Mouse (Mus musculus) cerebral cortex, adult 2 months (tissue): ENCODE results near the gene Clec16a.

Experiments used
- WGBS: fragments of 180-500 bp; shearing (Covaris S2); methylation state at CpG from one replicate; pipeline ENCODE4 v1.1.7; 2018; 5-methylcytosine and 5-hydroxymethylcytosine counted together

Clec16a gene

DNA sequence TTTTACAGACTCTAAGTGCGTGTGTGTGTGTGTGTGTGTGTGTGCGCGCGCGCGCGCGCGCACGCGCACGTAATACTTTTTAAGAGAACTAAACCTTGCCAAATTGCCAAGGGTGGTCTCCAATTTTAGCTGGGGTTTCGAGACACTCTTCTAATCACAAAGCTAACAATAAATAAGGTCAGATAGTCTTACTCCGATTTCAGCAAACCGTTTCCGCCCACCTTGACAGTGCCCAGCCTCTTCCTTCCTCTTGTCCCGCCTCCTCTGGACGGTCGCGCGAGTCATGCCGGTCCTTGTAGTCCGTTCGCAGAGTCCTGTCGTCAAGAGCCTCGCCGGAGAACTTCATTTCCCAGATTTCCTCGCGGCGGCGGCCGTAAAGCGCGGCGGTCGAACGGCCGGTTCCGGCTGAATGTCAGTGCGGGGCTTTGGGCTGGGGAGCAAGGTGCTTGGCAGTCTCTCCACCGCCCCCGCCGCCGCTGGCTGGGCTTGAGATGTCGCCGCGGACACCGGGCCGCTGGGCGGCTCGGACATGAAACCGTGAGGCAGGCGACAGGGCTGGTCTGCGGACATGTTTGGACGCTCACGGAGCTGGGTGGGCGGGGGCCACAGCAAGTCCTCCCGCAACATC, at the start of gene Clec16a:
Gene Clec16a, plus strand, starts transcription at position 345 of the 628 bp plus-strand sequence.
- under 1% methylated on average over 58 of the region's 58 CpGs for WGBS

DNA sequence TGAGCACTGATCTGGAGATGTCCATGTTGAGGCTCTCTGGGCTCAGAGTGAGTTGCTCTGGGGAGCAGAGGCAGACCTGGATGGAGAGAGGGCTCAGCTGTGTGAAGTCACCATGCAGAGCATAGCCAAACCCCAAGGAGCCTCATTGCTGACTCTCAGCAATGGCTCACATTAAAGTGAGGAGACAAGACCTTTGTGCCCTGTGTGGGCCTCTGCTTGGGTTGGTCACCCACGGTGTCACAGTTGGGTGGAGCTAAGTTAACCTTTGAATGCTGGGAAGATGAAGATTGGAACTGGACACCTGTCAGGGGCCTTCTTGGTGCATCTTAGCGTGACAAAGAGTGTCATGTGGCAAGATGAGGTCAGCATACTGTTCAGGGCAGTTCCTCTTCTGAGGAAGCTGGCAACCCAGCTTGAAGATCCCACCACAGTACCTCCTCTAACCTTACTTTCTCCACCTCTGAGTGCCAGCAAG, 49.3 kb upstream of the Clec16a start:
- WGBS = 68% methylated on average over 2 of the region's 2 CpGs

DNA sequence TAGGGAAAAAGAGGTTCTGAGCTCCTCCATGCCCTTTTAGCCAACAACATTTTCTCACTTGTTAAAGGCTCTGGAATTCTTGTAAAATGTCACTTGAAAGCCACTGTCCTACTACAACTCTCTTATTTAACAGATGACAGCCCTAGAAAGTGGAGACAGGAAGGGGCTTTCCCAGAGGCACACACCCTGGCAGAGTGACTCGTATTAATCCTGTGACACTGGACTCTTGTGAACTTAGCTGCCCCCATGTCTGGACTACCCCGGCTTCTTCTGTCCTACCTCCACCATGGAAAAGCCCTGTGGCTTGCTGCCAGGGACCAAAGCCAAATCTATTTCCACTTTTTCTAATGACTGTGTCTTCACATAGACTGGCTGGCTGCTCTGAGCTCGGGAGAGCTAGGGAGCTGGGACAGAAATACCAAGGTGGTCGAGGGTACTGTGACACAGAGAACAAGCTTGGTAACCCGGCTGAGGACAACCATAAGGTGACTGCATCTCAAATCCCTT, 47.0 kb upstream of the Clec16a start:
- WGBS = 46% methylated on average over 5 of the region's 5 CpGs

DNA sequence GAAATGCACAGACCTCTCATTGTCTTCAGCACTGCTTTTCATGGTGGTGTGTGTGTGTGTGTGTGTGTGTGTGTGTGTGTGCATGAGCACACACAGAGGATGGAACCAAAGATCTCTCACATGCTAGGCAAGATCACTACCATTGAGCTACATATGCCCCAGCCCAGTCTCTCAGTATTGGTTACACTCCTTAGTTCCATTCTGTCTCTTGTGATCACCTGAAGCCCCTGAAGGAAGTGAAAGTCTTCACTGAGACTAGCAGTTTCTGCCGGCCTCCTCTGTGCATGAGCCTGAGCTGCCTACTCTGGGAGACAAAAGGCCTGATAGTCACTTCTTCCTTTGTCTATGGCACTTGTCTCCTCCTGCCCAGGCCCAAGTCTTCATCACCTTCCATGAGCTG, 46.0 kb upstream of the Clec16a start:
- WGBS = 76% methylated on average over 1 of the region's 1 CpGs

DNA sequence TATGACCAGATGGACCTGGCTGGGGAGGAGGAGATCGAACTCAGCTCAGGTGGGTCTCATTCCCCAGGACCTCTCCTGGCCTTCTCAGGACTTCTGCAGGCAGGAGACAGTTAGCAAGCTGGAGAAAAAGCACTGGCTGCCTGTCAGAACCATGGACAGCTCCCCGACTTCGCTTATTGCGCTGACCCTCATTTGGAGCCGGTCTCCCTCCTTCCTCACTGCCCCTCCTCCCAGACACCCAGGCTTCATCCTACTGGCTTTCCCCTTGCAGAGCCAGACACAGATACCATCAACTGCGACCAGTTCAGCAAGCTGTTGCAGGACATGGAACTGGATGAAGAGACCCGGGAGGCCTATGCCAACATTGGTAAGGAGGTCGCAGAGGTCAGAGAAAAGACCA, 43.3 kb upstream of the Clec16a start:
- WGBS = 31% methylated on average over 8 of the region's 8 CpGs

DNA sequence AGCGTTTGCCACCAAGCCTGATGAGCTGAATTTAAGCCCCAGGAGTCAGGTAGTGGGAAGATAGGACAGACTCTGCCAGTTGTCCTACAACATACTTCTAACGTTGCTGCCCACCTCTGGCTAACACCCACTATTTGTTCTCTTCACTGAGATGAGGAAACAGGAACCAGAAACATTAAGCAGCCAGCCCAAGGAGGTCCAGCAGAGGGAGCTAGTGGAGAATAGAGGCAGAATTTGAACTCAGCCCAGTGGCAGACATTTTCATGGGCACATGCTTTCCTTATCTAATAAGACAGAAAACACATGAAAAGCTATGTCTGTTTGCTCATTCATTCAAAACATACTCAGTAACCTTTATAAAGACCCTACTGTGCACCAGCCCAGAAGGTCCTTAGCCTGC, 42.1 kb upstream of the Clec16a start:
- 45% methylated on average over 2 of the region's 2 CpGs for WGBS

DNA sequence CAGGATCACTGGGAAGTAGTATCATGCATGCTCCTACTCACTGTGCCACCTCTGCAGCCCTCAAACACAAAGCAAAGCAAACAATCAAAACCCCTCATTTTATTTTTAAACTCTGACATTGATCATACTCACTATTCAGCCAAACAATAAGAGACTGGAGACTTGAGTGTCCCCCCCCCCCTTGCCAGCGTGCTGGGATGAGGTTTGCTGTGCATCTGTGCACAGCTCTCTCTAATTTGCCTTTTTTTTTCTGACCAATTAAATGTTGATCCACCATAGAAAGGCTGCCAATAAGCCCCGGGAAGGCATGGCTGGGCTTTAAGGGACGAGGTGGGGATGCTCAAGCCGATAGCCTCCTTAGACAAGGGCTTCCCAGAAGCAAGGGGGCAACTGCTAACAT, 37.7 kb upstream of the Clec16a start:
- WGBS = 41% methylated on average over 4 of the region's 4 CpGs

DNA sequence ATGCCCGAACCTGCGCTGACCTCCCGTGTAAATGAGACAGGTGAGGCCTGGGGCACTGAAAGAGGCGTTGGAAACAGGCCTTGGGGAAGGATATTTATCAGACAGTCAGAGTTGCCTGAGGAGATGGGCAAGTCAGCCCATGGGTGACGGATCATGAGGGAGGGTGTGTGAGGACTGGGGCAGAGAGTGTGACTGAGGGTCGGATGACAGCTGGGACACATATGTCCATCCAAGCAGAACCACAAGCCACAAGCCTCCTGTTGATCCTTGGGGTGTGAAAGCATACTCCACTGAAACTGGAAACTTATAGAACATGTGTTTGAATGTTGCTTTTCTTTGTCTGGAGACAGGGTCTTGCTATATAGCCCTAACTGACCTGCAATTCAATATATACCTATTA, 36.4 kb upstream of the Clec16a start:
- WGBS = 83% methylated on average over 6 of the region's 6 CpGs

DNA sequence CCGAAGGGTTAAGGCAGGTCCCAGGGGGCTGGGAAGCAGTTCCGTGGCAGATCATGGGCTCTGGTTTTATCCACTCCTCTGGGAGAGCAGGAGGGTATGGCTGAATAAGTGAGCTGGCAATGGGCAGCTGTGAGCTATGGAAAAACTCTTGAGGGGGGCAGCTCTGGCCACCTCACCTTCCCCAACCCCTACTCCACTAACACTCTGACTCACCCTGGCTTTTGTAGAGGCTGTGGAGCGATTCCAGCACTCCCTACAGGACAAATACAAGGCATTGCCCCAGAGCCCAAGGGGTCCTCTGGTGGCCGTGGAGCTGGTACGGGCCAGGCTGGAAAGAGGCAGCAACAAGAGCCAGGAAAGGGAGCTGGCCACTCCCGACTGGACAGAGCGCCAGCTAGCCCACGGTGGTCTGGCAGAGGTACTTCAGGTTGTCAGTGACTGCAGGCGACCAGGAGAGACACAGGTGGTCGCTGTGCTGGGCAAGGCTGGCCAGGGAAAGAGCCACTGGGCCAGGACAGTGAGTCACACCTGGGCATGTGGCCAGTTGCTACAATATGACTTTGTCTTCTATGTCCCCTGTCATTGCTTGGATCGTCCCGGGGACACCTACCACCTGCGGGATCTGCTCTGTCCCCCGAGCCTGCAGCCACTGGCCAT, 34.5 kb upstream of the Clec16a start:
- 56% methylated on average over 14 of the region's 14 CpGs for WGBS

DNA sequence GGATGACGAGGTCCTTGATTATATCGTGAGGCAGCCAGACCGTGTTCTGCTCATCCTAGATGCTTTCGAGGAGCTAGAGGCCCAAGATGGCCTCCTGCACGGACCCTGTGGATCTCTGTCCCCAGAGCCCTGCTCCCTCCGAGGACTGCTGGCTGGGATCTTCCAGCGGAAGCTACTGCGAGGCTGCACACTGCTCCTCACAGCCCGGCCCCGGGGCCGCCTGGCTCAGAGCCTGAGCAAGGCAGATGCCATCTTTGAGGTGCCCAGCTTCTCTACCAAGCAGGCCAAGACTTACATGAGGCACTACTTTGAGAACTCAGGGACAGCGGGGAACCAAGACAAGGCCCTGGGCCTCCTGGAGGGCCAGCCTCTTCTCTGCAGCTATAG, 34.0 kb upstream of the Clec16a start:
- 77% methylated on average over 12 of the region's 12 CpGs for WGBS

DNA sequence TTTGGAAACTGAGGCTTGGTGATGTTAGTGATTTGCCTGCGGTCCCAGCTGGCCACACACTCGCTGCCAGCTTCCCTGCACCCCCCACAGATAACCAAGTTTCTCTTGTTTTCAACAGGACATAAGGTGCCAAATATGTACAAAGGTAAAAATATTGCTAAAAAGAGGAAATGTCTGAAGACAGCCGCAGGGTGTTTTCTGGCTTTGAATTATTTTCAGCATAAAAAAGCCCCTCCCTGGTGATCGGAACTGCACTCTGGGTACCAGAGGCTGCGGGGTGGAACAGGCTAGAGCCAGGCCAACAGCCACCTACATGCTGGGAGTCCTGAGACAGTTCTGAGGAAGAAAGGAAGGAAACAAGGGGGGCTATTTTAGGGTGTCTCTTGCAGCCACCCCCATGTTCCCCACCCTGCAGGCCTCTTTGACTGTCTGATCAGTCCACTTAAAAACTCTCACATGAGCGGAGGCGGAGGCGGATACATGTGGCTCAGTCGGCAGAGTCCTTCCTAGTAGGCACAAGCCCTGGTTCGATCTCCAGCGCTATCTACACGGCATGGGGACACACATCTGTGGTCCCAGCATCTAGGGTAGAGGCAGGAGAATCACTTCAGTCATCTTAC, 29.1 kb upstream of the Clec16a start:
- 62% methylated on average over 12 of the region's 12 CpGs for WGBS

DNA sequence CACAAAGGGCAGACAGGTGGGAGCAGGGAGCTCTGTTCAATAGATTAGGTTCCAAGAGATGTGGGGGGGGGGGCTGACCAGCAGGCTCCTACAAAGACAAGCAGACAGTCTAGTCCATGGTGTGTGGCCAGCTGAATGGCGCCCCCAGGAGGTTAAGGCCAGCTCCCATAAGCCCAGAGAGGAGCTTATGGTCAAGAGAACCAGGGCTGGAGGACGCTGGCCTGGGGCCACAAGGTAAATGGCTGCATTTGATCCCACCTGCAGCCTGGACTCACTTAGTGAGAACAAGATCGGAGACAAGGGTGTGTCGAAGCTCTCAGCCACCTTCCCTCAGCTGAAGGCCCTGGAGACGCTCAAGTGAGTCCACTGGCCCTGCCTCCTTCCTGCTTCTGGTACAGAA, 27.1 kb upstream of the Clec16a start:
- WGBS = 71% methylated on average over 5 of the region's 5 CpGs

DNA sequence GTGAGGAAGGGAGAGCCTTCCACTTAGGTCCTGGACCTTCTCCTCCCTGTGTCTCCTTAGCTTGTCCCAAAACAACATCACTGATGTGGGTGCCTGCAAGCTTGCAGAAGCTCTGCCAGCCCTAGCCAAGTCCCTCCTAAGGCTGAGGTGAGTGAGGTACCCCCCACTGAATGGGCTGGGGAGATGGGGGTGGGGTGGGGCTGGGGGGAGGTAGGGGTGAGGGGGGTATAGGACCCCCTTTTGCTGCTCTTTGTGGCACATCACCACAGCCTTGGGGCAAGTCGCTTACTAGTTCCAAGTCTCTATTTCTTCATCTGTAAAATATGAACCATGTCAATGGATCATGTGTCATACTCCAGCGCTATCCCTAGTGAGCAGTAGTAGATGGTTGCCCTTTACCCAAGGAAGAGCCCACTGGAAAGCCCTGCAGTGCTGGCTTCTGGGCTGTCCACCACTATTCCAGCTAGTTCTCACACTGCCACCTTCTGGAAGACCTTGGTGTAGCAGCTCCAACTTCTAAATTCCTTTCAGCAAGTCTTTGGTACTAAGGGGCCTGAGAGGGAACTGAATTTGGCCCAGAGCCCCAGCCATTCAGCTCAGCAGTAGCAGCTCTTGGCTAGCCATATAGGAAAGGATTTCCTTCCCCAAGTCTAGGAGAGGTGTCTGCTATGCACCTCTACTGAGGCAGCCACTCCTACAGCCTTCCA, 24.1 kb upstream of the Clec16a start:
- WGBS = 45% methylated on average over 2 of the region's 2 CpGs

DNA sequence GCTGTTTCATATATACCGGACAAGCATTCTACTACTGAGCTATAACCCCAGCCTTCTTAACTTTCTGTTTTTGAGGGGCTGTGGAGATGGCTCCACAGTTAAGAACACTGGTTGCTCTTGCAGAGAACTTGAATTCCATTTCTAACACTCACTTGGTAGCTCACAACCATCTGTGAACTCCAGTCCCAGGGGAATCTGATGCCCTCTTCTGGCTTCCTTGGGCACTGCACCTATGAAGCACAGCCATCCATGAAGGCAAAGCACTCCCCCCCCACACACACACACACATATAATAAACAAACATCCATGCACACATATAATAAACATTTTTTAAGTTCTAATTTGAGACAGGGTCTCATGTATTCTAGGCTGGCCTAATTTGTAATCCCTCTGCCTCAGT, 22.3 kb upstream of the Clec16a start:
- 100% methylated on average over 1 of the region's 1 CpGs for WGBS

DNA sequence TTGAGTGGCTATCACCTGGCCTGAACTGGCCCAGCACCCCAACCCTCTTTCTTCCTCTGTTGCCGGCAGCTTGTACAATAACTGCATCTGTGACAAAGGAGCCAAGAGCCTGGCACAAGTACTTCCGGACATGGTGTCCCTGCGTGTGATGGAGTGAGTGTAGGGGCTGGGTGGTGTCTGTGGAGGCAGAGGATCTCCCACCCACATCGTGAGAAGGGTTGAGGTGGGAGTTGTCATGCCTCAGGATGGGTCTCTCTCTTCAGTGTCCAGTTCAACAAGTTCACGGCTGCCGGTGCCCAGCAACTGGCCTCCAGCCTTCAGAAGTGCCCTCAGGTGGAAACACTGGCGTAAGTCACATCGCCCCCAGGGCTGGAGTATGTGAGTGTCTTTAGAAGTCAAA, 21.5 kb upstream of the Clec16a start:
- WGBS = 94% methylated on average over 8 of the region's 8 CpGs

DNA sequence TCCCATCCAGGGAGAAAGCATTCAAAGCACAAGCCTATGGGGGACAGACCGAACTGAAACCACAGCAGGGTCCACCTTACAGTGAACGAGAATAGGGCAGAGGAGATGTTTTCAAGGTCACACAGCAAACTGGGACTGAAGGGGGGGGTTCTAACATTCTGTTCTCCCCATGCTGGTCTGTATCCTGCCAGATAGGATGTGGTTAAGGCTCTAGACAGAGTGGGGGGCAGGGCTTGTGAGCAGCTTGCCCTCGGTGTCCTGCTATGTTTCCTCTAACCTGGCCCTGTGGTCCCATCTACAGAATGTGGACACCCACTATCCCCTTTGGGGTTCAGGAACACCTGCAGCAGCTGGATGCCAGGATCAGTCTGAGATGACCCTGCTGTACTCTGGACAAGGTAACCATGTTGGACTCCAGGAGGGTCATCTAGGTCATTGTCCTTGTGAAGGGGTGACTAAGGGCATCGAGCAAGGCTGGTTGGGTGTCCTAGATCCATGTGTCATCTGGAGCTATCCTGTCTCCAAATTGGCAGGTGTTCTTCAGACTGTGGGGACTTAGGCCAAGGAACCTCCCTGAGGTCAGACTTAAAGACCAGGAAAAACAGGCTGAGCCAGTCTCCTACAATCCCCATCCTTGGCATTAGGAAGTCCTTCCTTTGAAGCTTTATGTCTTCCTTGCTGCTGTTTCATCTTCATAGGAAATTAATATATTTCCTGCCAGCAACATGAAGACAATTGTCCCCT, 20.1 kb upstream of the Clec16a start:
- 78% methylated on average over 4 of the region's 4 CpGs for WGBS

DNA sequence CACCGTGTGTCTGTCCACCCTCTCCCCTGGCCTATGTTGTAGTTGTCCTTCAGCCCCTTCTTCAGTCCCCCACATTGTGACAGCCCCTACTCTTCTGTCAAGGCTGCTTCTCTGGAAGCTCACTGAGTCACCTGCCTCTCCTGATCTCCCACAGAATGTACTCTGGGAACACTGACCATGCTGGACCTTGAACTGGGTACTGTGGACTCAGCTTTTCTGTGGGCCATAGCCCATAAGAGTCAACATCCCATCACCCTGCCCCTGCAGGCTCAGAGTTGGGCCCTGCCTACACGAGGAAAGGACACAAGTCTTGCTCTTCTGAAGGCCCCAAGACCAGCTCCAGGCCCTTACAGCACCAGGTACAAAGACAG, 19.5 kb upstream of the Clec16a start:
- WGBS = 70% methylated on average over 2 of the region's 2 CpGs

DNA sequence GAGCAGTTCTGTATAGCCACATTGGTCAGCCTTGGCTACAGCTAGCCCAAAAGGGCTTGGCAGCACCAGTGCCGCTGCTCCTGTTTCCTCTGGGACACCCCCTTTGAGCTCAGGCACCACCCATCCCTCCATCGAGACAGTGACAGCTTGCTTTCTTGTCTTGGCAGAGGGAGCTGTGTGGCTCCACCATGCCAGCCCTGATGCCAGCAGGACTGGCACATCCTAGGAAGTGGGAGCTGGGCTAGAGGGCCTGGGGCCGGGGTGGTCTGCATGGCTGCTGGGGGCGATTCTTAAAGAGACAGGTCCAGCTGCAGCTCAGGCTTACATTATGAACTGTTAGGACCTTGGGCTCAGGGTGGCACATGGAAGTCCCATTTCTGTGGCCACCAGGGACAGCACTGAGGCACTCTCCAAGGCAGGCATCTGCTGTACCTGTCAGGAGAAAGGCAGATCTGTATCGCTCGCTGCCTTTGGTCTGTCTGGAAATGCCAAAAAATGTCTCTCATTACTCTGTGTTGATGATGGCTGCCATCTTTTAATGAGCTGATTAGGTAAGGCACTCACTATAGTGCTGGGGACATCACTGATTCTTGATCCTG, 18.0 kb upstream of the Clec16a start:
- WGBS = 55% methylated on average over 6 of the region's 6 CpGs

DNA sequence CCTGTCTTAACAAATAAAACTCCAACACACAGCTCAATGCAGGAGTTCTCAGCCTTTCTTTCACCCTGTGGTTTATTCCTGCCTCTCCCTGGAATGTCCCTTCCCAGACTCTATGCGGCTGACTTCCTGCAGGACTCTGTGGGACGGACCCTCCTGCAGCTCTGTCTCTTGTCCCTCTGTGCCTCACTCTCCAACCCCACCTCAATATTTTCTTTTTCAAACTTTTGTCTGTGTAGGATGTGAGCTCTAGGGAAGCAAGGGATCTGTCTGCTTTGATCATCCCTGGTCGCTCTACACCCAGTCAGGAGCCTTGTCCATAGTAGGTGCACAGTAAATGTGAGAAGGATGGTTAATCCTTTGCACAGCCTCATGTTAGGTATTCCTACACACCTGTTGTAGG, 16.8 kb upstream of the Clec16a start:
- WGBS = 84% methylated on average over 3 of the region's 3 CpGs

DNA sequence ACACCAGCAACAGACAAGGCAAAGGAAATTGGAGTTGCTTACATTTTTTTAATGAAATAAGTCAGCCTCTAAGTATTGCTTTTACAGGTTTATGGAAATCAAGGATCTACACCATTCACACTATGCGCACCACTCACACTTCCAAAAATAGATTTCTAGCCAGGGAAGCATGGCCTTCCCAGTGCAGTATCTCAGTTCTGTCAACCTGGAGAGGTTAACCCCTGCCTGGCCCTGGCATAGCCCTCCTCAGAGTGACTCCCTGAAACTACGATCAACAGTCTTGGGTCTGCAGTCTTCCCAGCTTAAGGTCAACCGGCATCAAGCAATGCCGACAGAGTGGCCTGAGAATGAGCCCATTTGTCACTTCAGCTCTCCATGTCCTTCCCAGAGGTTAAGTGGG, 15.0 kb upstream of the Clec16a start:
- 89% methylated on average over 4 of the region's 4 CpGs for WGBS

DNA sequence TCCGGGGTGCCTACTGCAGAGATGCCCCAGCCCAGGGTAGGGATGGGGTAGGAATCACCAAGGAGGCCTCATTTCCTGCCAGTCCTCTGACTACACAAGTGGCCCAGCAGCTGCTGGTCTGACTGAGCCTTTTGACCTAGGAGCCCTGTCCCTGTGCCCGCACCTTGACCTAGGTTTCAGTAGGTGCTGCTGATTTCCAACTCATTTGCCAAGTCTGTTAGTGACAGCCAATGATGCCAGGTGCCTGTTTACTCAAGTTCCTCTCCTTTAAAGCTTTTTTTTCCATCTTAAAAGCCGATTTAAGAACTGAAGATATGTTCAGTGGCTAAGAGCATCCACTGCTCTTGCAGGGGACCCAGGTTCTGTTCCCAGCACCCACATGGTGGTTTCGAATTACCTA, 11.4 kb upstream of the Clec16a start:
- 96% methylated on average over 4 of the region's 4 CpGs for WGBS
